ENCODE assay signal across 16 mouse cellular contexts in genomic region chr13:81022410-81022809, GRCm38 (mm10).
DNase-seq lines count a peak whose midpoint lies in the region; ATAC-seq and TF ChIP-seq lines count a peak whose summit lies in the region.
"Had no signal": no experiment of that assay in that cellular context is flagged by ENCODE, and none has a peak within 500 bp of the region (broad histone marks: within the 10 kb centered on the region; RNA-seq: fewer than 3 reads in every experiment).

No protein-coding gene starts in this region.

- no peaks in the 10 kb centered on the region for H3K27me3 ChIP-seq in heart, adult 2 months (ENCODE audit: control insufficient read depth, insufficient read depth, low read length)
- H3K27me3 ChIP-seq in stomach, postnatal 0 days (ENCODE audit: control insufficient read depth, insufficient read depth, low read length) = no peaks in the 10 kb centered on the region
- H3K27me3 ChIP-seq: forebrain, embryonic 13.5 days; limb, embryonic 13.5 days; liver, embryonic 15.5 days; neural tube, embryonic 12.5 days had no signal

- no peak for ATAC-seq in stomach, postnatal 0 days (ENCODE audit: low FRiP score, low TSS enrichment)
- ATAC-seq: forebrain, embryonic 13.5 days; midbrain, embryonic 16.5 days had no signal

- intact Hi-C loops in heart, adult 2 months (cut with DNase I) = loop anchor here (2.0 to 5.0 kb wide), 2 partner anchors 135 to 140 kb away; partner anchors contain the start of gene Arrdc3

- no peak overlapping the region for H3K4me3 ChIP-seq in heart, adult 2 months
- H3K4me3 ChIP-seq in lung, adult 2 months (replicated peaks; ENCODE audit: extremely low read depth, low read depth, low read length) = no peak overlapping the region
- no peak overlapping the region for H3K4me3 ChIP-seq in stomach, postnatal 0 days (ENCODE audit: low read depth, low read length)
- H3K4me3 ChIP-seq: embryonic facial prominence, embryonic 10.5 days; forebrain, embryonic 13.5 days; limb, embryonic 13.5 days; liver, embryonic 15.5 days; neural tube, embryonic 12.5 days had no signal

- no peaks in the 10 kb centered on the region for H3K36me3 ChIP-seq in heart, adult 2 months (ENCODE audit: control insufficient read depth, insufficient read depth, low read length)
- no peaks in the 10 kb centered on the region for H3K36me3 ChIP-seq in stomach, postnatal 0 days (ENCODE audit: control insufficient read depth, insufficient read depth, low read length)
- H3K36me3 ChIP-seq: embryonic facial prominence, embryonic 10.5 days; limb, embryonic 13.5 days; liver, embryonic 15.5 days; neural tube, embryonic 12.5 days had no signal

- H3K9ac ChIP-seq in heart, adult 2 months (ENCODE audit: low read depth, low read length) = no peak overlapping the region
- no peak overlapping the region for H3K9ac ChIP-seq in stomach, postnatal 0 days (ENCODE audit: low read length)
- H3K9ac ChIP-seq: forebrain, embryonic 13.5 days; limb, embryonic 13.5 days; liver, embryonic 15.5 days; neural tube, embryonic 12.5 days had no signal

- no peaks in the 10 kb centered on the region for H3K9me3 ChIP-seq in stomach, postnatal 0 days (ENCODE audit: control insufficient read depth, low read length)
- H3K9me3 ChIP-seq: embryonic facial prominence, embryonic 10.5 days; forebrain, embryonic 13.5 days; limb, embryonic 13.5 days; liver, embryonic 15.5 days; neural tube, embryonic 12.5 days had no signal

- H3K79me2 ChIP-seq in heart, adult 2 months (replicated peaks; ENCODE audit: control insufficient read depth, insufficient read depth, low read length) = no peaks in the 10 kb centered on the region

- peak in 1 of 2 experiments; percentile 14 for DNase-seq in heart, adult 2 months
- no peak for DNase-seq in heart, adult 8-10 months (ENCODE audit: low spot score)
- DNase-seq in lung, postnatal 36 days = peak; percentile 42
- DNase-seq in lung, adult 2 months = no peak
- peak; percentile 33 for DNase-seq in adipocyte (ENCODE audit: low spot score)
- DNase-seq in stomach, postnatal 0 days (ENCODE audit: low spot score) = no peak
- DNase-seq in natural killer cell, adult 2 months (ENCODE audit: low spot score in 2 of 2) = no peak
- DNase-seq: cerebellum, adult 2 months; thymus, postnatal 25 days had no signal

- TF ChIP-seq CTCF in heart, adult 2 months (IDR thresholded peaks at IDR 0.05) = peak; percentile 65
- no peak for TF ChIP-seq CTCF in lung, adult 2 months (IDR thresholded peaks at IDR 0.05; ENCODE audit: insufficient read depth, low read length)
- TF ChIP-seq CTCF in stomach, postnatal 0 days (IDR thresholded peaks at IDR 0.05; ENCODE audit: low read depth) = peak; percentile 42

- H3K4me2 ChIP-seq in stomach, postnatal 0 days (replicated peaks; ENCODE audit: low read depth) = no peak overlapping the region
- H3K4me2 ChIP-seq: forebrain, embryonic 13.5 days; limb, embryonic 13.5 days; liver, embryonic 15.5 days; neural tube, embryonic 12.5 days had no signal

- WGBS in heart, adult 2 months = 56% methylated on average over 1 of the region's 1 CpGs
- WGBS in lung, adult 2 months = 78% methylated on average over 1 of the region's 1 CpGs
- 71% methylated on average over 1 of the region's 1 CpGs for WGBS in stomach, postnatal 0 days

- no peak overlapping the region for H3K27ac ChIP-seq in heart, adult 2 months
- no peak overlapping the region for H3K27ac ChIP-seq in stomach, postnatal 0 days (replicated peaks)
- H3K27ac ChIP-seq: embryonic facial prominence, embryonic 10.5 days; forebrain, embryonic 13.5 days; kidney, postnatal 0 days; limb, embryonic 13.5 days; liver, embryonic 15.5 days; neural tube, embryonic 12.5 days had no signal

- no peak for TF ChIP-seq EP300 in heart, adult 2 months (IDR thresholded peaks at IDR 0.05; ENCODE audit: insufficient read depth, low read depth, low read length)
- TF ChIP-seq EP300 in stomach, postnatal 0 days (optimal IDR thresholded peaks at IDR 0.05) = no peak

- TF ChIP-seq POLR2A in heart, adult 2 months (IDR thresholded peaks at IDR 0.05; ENCODE audit: insufficient read depth, low read depth, low read length) = no peak
- no peak for TF ChIP-seq POLR2A in lung, adult 2 months (IDR thresholded peaks at IDR 0.05; ENCODE audit: borderline replicate concordance, extremely low read depth, low read depth, low read length)

- H3K4me1 ChIP-seq in heart, adult 2 months (ENCODE audit: control insufficient read depth, insufficient read depth, low read length) = no peaks in the 10 kb centered on the region
- H3K4me1 ChIP-seq in lung, adult 2 months (ENCODE audit: control insufficient read depth, insufficient read depth, low read length) = no peaks in the 10 kb centered on the region; the same call in 1 of the 2 replicates
- H3K4me1 ChIP-seq in stomach, postnatal 0 days (replicated peaks; ENCODE audit: control insufficient read depth, insufficient read depth) = no peaks in the 10 kb centered on the region
- H3K4me1 ChIP-seq: embryonic facial prominence, embryonic 10.5 days; forebrain, embryonic 13.5 days; limb, embryonic 13.5 days; liver, embryonic 15.5 days; neural tube, embryonic 12.5 days had no signal

Comparison
In these comparisons a context has a peak if more than half of its experiments do, and no peak if none do; other contexts are left out.
1. DNase-seq: peak in lung, postnatal 36 days (single experiment) and adipocyte (single experiment); none in heart, adult 8-10 months (single experiment), lung, adult 2 months (single experiment), stomach, postnatal 0 days (single experiment) and natural killer cell, adult 2 months (0 of 2).